Mouse (Mus musculus) 3134 (cell line): ENCODE measurements around the gene Pex12.
A peak's percentile ranks its signal among the peaks of the same experiment; 100 is the strongest.
"Not testable (repeated sequence)": the region's sequence is repeated elsewhere in the genome, so short reads cannot be mapped to it uniquely, and the experiment has no call there.

Experiments
- DNase-seq: peaks from one replicate; pipeline ENCODE4 v3.0.0-alpha.2; 2011; ENCODE audit warnings: low spot score; ENCODE audit not compliant: insufficient read length; ENCODE audit errors: extremely low read depth

Pex12 gene

DNA sequence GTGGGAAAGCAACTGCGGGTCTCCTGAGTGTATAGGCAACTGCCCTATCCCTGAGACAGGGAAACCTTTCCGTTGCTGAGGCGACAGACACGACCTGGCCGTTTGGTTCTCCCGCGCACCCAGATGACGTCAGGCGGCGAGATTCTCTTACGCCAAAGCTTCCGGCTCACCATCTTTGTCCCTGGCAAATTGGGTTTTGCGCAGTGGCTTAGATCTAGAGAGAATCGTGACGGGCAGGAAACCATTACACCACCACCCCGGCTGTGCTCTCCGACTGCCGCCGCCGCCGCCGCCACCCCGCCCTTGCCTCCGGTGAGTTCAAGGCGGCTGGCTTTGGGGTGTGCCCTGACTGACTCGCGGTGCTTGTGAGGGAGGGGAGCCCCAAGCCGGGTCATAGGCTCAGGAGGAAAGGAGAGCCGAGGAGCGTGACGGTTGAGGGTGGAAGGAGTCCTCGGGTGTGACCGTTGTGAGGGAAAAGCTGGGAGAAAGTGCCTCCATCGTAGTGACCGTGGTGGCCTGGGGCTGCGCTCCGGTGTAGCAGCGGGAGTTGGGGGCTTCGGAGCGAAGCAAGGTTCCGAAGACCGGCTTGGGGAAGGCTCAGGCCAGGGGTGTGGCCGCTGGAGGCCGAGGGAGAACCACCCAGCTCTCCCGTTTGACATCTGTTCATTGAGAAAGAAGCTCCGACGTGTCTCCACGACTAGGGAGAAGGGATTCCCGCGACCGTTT, at the start of gene Pex12:
TSS of gene Pex12 (minus strand) at position 61 of the 726 bp plus-strand sequence.
- DNase-seq = peak; percentile 92

DNA sequence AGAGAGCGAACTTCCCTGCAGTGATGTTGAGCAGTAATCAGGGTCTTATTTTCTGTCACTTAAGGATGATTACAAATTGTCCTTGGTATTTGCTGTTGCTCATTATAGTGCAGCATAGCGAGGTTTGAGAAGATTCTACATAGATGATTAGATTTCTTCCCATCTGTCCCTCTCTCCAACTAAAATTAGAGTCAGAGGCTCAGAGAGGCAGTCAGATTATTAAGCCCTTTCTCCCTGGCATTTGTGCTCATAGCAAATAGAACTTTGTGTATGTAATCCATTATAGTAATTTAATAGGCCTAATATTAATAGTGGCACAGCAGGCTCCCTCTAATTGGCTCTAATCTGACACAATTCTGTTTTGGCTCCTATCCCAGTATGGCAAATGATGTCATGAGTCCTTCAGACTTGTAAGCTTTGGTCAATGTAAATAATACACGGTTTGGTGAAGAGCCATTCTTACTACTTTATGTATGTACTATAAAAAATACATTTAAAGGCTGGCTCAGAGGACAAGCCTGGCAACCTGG, 39.4 kb upstream of the Pex12 start:
- no peak for DNase-seq

DNA sequence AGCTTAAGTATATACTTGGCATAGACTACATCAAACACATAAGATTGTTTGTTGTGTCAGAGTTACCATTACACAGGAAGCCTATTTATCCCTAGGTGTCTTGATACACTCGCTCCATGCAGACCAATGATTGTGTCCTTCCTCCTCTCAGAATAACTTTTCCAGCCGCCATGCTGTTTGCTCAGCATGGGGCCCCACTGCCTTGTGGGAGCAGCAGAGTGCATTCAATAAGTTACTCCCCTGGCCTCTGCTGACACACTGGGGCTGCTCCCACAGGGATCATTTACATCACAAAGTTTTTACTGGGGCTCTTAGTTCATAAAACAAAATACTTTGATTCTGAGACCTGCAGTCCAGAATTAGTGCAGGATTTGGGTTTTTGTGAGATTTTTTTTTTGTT, 37.3 kb upstream of the Pex12 start:
- no peak for DNase-seq

DNA sequence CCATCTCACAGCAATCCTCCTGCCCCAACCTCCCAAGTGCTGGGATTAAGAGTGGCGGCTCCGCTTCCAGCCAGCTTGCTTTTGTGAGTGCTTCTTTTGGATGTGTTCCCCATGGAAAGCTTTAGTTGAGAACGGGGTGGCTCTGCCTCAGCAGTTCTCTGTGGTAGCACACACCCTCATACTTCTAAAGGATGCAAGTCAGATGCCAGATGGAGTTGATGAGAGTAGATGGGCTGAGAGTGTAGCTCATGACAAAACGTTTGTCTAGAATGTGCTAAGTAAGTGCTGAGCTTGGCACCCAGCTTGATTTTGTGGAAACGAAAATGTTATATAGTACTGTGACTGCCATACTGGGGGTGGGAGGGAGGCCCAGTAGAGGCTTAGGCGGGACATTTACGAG, 33.4 kb upstream of the Pex12 start:
- DNase-seq = no peak

DNA sequence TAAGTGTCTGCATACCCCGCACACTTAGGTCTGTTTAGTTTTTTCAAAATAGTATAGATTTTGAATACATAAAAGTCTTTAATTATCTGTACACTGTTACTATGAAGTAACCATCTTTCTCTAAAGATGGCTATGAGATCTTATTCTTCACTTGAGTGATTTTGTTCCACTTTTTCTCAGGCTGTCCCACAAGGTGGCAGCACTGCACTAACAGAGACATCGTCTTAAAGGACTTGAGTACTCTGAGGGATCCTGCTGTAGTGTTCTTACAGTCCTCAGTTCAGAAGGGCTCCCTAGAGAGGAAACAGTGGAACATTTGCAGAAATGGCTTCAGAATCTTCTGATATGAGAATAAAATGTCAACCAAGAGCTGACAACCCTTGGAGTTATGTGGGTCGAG, 25.0 kb upstream of the Pex12 start:
- no peak for DNase-seq

DNA sequence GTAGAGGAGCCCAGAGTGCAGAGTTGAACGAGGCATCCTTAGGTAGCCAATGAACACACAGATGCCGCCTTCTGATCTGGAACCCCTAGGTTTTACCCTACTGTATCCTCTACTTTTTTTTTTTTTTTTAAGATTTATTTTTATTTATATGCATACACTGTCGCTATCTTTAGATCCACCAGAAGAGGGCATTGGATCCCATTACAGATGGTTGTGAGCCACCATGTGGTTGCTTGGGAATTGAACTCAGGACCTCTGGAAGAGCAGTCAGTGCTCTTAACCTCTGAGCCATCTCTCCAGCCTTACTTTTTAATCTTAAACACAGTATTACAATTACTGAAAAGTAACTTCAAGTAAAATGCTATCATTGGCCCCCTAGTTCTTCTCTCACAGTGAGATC, 24.3 kb upstream of the Pex12 start:
- DNase-seq = not testable (repeated sequence)

DNA sequence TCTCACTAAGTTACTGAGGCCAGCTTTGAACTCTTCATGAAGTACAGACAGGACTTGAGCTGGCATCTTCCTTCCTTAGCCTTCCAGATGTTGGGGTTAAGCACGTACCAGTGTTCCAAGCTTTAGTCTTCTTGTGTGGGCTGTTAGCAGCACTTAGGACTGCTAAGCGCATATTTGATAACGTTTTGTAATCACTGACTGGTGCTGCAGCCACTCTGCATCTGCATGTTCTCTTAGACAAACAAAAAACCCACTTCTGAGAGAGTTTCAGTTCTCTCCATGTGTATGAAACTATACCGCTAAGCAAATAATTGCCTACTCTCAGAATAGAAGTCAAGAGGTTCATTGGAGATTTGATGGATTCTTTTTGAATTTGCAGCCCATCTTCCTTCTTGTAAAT, 16.7 kb upstream of the Pex12 start:
- no peak for DNase-seq

DNA sequence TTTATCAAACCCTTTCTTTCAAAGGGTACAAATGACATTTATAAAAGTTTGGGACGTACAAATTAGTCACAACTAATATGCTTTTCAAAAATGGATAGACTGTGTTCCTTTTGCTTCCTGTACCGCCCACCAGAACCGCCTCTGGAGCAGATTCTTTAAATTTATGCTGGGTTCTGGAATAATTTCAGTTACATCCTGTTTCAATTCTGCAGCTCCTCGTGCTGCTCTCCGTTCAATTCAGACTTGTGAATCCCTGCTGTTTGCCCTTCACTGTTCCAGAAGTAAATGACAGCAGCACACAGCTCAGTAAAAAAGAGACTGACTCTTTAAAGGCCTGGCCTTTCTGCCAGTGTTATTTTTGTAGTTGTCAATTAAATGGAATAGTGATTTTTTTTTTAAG, 10.1 kb upstream of the Pex12 start:
- no peak for DNase-seq

DNA sequence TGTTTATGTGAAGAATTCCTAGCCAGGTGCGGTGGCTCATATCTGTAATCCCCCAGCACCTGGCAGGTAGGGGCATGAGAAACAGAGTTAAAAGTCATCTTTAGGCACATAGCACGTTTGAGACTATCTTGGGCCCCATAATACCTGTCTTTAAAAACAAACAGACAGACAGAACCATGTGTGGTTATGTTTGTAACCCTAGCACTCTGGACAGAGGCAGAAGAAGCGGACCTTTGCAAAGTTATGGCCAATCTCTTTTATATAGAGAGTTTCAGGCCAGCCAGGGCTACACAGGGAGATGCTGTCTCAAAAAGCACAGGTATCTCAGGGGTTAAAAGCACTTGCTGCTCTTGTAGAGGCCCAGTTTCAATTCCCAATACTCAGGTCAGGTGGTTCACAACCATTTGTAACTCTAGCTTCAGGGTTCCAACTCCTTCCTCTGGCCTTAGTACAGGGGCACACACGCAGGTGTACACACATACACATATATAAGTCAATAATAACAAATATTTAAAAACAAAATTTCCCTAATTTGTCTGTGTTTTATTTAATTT, 4.4 kb upstream of the Pex12 start:
- DNase-seq = no peak

DNA sequence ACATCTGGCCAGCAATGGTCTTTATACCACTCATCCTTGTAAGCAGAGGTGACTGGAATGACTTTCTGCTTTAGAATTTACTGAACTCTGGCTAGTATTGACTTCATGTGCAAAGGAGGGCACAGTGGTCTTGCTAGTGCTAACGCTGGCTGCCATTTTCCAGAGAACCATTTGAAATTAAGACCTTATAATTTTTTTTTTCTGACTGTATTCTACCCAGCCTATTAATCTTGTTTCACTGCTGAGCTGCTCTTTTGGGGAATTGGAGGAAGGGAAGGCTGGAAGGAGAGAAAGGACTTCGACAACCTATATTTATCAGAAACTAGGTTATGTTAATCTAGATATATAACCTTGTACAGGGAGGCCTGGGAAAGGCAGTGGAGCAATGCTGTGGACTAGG, 2.1 kb upstream of the Pex12 start:
- DNase-seq = no peak

DNA sequence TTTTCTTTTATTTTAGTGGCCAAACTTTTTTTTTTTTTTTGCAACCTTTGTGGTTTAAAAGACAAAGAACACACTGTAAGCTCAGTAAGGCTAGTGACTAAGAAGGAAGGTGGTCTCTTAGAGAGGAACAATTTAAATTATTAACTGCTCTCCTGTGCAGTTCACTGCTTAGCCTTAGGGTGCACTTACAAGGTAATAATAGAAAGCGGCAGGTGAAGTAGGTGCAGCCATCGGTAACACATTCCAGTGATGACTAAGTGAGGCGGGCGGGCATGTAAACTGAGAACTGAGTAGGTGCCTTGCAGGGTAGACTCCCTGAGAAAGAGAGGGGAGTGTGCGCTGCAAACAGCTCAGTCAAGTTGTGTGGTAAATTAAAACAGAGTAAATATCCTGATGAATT, 1.4 kb upstream of the Pex12 start:
- DNase-seq = no peak

DNA sequence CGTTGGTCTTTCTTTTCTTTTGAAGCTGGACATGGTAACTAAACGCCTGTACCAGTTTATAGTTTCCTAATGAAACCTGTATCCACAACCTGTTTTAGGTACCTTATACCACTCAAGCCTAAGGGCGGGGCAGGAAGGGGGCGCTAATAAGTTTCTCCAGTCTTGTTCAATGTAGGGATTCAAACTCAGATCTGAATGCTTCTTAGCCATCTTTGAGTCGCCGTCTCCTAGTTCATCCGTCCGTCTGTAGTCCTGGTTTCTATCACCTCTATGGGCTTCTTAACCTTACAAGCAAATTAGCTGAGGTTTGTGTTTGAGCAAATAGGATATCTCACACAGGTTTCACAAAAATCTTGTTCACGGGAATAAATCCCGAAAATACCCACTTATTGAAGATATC, 262 bp downstream of the Pex12 start:
- DNase-seq = no peak

DNA sequence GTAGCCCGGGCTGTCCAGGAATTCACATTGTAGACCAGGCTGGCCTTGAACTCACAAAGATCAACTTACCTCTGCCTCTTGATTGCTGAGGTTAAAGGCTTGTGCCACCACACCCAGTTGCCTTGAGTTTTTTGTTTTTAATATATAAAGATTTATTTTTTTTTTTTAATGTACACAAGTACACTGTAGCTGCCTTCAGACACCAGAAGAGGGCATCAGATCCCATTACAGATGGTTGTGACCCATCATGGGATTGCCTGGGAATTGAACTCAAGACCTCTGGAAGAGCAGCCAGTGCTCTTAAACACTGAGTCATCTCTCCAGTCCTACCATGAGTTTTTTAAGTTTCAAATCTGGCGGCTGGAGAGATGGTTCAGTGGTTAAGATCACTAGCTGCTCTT, 955 bp downstream of the Pex12 start:
- DNase-seq = peak; percentile 28

DNA sequence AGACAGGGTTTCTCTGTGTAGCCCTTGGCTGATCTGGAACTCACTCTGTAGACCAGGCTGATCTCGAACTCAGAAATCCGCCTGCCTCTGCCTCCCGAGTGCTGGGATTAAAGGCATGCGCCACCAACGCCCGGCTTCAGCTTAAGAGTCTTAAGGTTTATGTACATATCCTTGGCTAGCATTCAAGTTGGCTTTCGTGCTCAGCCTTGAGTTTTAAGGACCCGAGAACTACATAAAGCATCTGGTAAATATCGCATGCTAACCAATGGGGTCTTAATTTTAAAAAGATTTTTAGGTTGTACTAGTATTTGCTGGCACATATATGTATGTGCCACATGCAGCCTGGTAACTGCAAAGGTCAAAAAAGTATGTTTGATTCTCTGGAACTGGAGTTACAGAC, 2.7 kb downstream of the Pex12 start:
- no peak for DNase-seq

DNA sequence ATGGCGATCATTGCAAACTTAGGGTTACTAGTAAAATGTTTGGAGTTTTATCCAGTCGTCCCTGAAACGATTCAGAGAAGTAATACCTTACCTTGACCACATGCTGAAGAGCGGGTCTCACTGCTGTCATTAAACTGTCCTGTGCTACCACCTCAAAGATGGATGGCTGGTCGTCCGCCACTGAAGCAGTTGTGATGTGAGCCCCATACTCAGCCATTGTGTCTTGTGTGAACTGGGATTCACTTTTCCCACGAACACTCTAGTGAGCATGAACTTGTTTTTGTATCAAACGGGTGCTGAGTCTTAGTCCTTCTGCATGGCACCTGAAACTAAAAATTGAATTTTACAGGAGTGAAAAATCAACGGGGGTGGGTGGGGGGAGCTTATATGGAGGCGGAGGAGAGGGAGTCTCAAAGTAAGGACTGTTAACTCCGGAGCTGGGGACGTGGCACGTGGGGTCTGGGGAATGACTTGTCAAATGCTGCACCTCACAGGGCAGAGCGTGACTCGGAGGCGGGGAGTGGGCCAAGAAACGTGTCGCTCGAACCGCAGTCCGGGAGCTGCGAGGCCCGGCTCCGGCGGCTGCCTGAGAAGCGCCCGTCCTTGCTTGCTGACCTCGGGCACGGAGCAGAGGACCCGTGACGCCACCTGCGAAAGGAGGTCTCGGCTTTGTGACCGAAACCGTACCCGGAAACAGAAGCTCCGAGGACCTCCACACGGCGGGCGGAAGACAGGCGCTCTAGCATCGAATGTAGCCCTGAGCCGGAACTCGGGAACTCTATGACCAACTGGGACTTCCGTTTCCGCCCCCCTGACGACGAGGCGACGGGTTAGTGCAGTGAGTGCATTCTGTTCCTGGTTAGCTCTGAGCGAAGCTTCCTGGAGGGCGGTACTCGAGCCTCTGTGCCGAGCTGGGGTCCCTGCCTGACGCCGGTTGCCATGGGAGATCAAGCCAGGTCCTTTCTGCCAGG, 3.9 kb downstream of the Pex12 start, which contains the start of gene Ap2b1:
TSS of gene Ap2b1 (plus strand) at position 800 of the 971 bp plus-strand sequence.
- peak; percentile 91 for DNase-seq

DNA sequence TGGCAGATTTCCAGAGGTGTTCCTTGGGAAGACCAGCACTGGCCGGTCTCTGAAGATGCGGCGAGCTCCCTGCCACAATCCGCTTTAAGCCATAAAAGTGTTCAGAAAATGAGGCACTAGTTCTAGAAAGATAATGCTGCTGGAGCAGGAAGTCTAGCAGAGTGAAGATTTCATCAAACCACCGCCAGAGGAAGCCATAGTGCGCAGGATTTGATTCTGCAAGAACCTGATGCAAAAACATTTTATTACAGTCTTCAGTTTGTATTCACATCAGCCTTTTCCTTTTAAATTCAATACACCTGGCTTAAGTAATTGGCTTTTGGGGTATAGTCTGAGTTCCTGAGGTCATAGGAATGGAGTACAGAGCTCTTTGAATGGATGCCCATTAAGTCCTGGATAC, 4.6 kb downstream of the Pex12 start:
- DNase-seq = no peak

DNA sequence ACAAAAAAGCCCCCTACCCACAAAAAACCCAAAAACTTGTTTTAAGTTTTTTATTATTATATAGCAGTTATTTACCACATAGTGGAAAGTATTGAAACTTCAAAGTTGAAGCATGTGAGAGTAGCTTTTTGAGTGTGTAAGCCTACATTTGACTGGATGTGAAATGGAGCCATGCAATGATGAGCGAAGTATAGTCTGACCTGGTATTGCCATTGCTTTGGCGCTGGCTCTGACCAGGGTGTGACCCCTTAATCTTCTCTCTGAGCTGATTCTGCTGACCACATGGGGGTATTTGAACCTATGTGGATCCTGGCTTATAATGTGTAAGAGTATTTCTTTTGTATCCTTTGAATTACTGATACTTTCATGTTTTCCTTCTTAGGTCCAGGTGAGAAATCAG, 8.3 kb downstream of the Pex12 start:
- DNase-seq = no peak

DNA sequence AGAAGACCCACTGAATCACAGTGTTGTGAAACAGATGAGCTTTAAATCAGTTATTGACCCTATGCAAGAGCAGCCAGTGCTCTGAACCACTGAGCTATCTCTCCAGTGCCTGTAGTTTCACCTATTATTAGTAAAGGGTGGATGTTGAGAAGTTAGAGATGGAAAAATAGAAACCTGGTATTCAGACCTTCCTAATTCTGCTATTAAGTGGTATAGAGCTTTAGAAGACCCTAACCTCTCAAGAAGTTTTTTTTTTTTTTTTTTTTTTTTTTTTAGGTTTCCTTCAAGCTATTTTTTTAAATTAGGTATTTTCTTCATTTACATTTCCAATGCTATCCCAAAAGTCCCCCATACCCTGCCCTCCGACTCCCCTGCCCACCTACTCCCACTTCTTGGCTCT, 9.2 kb downstream of the Pex12 start:
- DNase-seq = no peak

DNA sequence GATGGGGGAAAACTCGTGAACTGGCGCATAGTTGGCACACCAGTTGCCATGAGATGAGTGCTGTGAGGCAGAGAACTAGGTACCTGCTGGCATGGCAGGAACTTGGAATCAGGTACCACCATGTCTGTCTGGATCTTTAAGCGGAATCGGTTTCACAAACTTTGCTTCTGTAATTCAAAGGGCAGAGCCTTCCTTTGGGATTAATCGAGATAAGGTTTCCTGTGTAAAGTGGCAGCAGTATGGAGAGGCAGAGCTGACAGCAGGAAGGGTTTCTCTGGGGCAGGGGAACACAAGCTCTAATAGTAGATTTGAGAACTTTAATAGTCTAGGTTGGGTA, 10.2 kb downstream of the Pex12 start:
- DNase-seq = no peak

DNA sequence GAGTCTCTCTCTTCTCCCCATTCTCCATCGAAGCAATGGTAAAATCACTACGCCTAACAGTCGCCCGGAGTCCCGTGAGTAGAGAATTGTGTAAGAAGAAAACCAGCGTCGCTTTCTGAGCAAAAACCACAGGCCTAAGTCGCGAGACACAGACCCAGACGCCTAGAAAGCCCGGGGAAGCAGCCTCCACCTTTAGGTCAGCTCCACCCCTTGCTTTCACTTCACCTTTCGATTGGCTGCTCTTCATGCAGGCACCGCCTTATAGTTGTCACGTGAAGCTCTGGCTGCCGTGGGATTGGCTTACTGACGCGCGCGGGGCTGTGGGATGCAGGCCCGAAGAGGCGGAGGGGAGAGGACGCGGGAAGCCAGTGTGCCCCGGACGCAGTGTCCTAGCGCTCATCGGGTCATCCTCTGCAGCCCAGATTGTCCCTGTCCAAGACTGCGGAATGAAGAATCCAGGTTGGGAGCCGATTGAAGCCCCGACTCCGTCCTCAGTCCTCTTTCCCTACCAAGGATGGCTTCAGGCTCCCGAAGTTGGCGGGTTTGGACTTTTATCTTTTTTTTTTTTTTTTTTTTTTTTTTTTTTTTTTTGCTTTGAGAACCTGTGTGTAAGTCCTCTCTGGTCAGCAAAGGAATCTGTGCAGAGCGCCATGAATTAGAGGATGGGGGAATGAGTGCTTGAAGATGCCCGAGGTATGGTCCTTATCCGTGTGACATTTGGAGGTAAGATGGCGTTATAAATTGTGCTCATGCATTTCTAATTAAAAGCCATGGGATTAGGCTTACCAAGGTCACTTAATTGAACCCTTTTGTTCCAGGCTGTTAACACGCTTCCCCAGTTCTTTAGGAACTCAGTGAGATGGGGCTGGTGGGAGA, 10.8 kb downstream of the Pex12 start:
- DNase-seq = peak; percentile 88
